Mouse (Mus musculus): ENCODE data around the gene Ccr9. TPM values are rescaled to one million over a fixed set of nuclear protein-coding genes. Genes with fewer than 3 reads are reported as not detected.

Gene Ccr9
- polyA plus RNA-seq, 1 experiment from 2014 or later, result 0.03 TPM

DNA sequence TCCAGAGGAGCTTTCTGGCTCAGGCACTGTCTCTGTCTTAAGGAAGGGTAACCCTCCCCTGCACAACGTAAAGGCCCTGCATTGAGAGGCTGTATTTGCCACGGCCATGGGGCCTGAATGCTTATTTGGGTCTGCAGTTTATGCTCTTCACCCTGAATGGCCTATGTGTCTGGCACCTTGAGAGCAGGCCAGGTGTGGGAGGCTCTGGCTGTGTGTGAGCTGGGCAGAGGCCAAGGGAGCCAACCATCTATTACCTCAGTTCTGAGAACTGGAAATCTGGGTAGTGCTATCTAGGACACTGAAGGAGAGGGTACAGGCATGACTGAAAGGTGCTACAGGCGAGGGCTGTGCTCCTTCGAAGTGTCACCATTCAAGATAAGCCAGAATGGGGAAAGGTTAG lies 136.6 kb downstream of the Ccr9 start:
- ATAC-seq (ENCODE audit: insufficient number of reproducible peaks, low FRiP score, low TSS enrichment, low read depth) (no peak), DNase-seq (ENCODE audit: low spot score) (no peak)
- Histone ChIP-seq H3K27ac (replicated peaks; ENCODE audit: low read depth, low read length) (no peak overlapping the region), H3K27me3 (ENCODE audit: control insufficient read depth, insufficient read depth, low read length) (no peaks in the 10 kb centered on the region), H3K4me3 (ENCODE audit: low read depth, low read length) (no peak overlapping the region), H3K9me3 (ENCODE audit: control insufficient read depth, low read length) (no peaks in the 10 kb centered on the region), H3K9ac (ENCODE audit: low read length) (no peak overlapping the region), H3K36me3 (ENCODE audit: control insufficient read depth, insufficient read depth, low read length) (peaks cover 3% of the 10 kb centered on the region; the same call in 1 of the 2 replicates), H3K4me2 (ENCODE audit: low read depth, severe bottlenecking) (no peak overlapping the region), H3K4me1 (ENCODE audit: control insufficient read depth, insufficient read depth, low read length) (no peaks in the 10 kb centered on the region)
- 81% methylated on average over 4 of the region's 4 CpGs for WGBS

DNA sequence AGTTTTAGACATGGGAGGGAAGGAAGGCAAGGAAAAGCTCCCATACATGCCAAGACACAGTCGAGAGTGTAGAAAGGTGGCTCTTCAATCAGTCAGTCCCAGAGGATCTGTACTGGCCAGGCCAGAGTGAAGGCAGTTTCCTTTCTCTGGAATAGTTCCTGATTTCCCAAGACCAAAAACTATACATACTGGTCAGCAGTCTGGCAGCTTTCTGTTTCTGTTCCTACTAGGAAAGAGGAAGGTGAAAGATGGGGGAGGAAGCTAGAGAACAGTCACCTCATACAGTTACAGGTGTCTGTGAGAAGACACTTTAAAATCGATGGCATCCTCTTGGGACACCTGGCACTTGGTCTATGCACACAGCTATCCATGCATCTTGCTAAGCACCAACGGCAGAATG lies 137.2 kb downstream of the Ccr9 start:
- H3K9ac ChIP-seq (ENCODE audit: low read length), result no peak overlapping the region
- no peaks in the 10 kb centered on the region for H3K9me3 ChIP-seq (ENCODE audit: control insufficient read depth, low read length)
- H3K4me1 ChIP-seq (ENCODE audit: control insufficient read depth, insufficient read depth, low read length), result no peaks in the 10 kb centered on the region
- H3K27me3 ChIP-seq (ENCODE audit: control insufficient read depth, insufficient read depth, low read length), result no peaks in the 10 kb centered on the region
- no peak overlapping the region for H3K4me3 ChIP-seq (ENCODE audit: low read depth, low read length)
- H3K4me2 ChIP-seq (ENCODE audit: low read depth, severe bottlenecking), result no peak overlapping the region
- DNase-seq (ENCODE audit: low spot score), result no peak
- WGBS, result 85% methylated on average over 3 of the region's 3 CpGs
- H3K27ac ChIP-seq (replicated peaks; ENCODE audit: low read depth, low read length), result no peak overlapping the region
- ATAC-seq (ENCODE audit: insufficient number of reproducible peaks, low FRiP score, low TSS enrichment, low read depth), result no peak
- peaks cover 3% of the 10 kb centered on the region; the same call in 1 of the 2 replicates for H3K36me3 ChIP-seq (ENCODE audit: control insufficient read depth, insufficient read depth, low read length)

DNA sequence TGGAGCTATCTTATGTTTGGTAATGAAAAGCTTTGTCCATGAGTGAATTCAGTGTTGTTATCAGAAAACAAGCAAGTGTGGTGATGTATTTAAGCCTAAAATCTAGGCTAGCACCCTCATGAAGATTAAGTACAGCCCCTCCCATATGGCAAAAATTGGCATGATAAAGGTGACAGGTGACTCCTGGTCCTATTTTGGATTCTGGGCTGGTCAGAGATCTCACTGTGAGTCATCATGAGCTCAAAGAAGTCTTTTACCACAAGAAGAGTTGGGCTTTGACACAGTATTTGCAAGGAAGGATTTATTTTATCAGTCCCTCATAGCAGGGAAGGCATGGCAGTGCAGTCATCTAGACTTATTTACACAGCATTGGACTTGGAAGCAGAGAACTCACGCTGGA lies 137.8 kb downstream of the Ccr9 start:
- Histone ChIP-seq H3K4me3 (ENCODE audit: low read depth, low read length) (no peak overlapping the region), H3K36me3 (ENCODE audit: control insufficient read depth, insufficient read depth, low read length) (no peaks in the 10 kb centered on the region), H3K9me3 (ENCODE audit: control insufficient read depth, low read length) (no peaks in the 10 kb centered on the region), H3K9ac (ENCODE audit: low read length) (no peak overlapping the region), H3K4me2 (ENCODE audit: low read depth, severe bottlenecking) (no peak overlapping the region), H3K27ac (replicated peaks; ENCODE audit: low read depth, low read length) (no peak overlapping the region), H3K27me3 (ENCODE audit: control insufficient read depth, insufficient read depth, low read length) (no peaks in the 10 kb centered on the region), H3K4me1 (ENCODE audit: control insufficient read depth, insufficient read depth, low read length) (no peaks in the 10 kb centered on the region)
- ATAC-seq (ENCODE audit: insufficient number of reproducible peaks, low FRiP score, low TSS enrichment, low read depth) (no peak), DNase-seq (ENCODE audit: low spot score) (no peak)
- 93% methylated on average over 1 of the region's 1 CpGs for WGBS

DNA sequence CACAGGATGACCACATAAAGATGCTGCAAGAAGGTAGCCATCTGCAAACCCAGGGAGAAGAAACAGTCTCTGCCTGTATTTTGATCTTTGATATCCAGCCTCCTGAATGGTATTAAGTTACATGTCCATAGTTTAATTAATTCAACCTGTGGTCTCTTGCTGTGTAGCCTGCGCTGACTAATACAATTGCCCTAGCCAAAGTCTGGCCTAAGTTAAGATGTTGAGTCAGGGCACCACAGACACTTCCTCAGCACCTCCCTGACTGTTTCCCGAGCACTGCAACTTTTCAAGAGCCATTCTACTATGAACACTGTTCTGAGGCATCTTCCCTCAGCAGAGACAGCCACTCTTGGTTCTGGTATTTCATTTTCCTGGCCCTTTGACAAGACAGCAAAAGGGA lies 140.4 kb downstream of the Ccr9 start:
- no peaks in the 10 kb centered on the region for H3K27me3 ChIP-seq (ENCODE audit: control insufficient read depth, insufficient read depth, low read length)
- ATAC-seq (ENCODE audit: insufficient number of reproducible peaks, low FRiP score, low TSS enrichment, low read depth), result no peak

DNA sequence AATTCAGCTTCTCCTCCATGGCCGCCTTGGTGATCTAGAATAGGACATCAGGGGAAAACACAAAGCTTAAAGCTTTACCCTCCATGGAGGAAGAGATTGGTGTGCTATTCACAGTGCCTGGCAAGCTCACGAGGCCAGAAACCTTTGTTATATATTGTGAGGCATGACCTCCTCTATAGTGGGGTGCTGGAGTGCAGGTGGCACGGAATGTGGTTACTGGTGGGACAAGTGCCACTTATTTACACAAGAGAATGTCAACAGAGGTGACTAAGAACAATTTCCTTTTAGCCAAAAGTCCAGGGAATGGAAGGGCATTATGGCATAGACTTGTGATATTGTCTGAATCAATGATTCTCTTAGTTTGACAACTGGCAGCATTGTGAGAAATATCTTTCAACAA lies 148.4 kb downstream of the Ccr9 start:
- peaks cover 15% of the 10 kb centered on the region for H3K36me3 ChIP-seq (ENCODE audit: control insufficient read depth, insufficient read depth, low read length)
- ATAC-seq (ENCODE audit: insufficient number of reproducible peaks, low FRiP score, low TSS enrichment, low read depth) (no peak), DNase-seq (ENCODE audit: low spot score) (no peak)
- no peaks in the 10 kb centered on the region for H3K9me3 ChIP-seq (ENCODE audit: control insufficient read depth, low read length)
- no peak overlapping the region for H3K4me2 ChIP-seq (ENCODE audit: low read depth, severe bottlenecking)
- H3K4me3 ChIP-seq (ENCODE audit: low read depth, low read length), result no peak overlapping the region
- no peak overlapping the region for H3K27ac ChIP-seq (replicated peaks; ENCODE audit: low read depth, low read length)
- no peaks in the 10 kb centered on the region for H3K27me3 ChIP-seq (ENCODE audit: control insufficient read depth, insufficient read depth, low read length)
- H3K9ac ChIP-seq (ENCODE audit: low read length), result no peak overlapping the region
- H3K4me1 ChIP-seq (ENCODE audit: control insufficient read depth, insufficient read depth, low read length), result no peaks in the 10 kb centered on the region
- WGBS, result 88% methylated on average over 3 of the region's 3 CpGs

More for the DNA sequence above, 140.4 kb downstream of the Ccr9 start:
- Histone ChIP-seq H3K9me3 (ENCODE audit: control insufficient read depth, low read length) (no peaks in the 10 kb centered on the region), H3K4me1 (ENCODE audit: control insufficient read depth, insufficient read depth, low read length) (no peaks in the 10 kb centered on the region), H3K4me3 (ENCODE audit: low read depth, low read length) (no peak overlapping the region), H3K36me3 (ENCODE audit: control insufficient read depth, insufficient read depth, low read length) (peaks cover 6% of the 10 kb centered on the region; the same call in 1 of the 2 replicates), H3K9ac (ENCODE audit: low read length) (no peak overlapping the region), H3K27ac (replicated peaks; ENCODE audit: low read depth, low read length) (no peak overlapping the region), H3K4me2 (ENCODE audit: low read depth, severe bottlenecking) (no peak overlapping the region)
- WGBS, result 44% methylated on average over 2 of the region's 2 CpGs
- DNase-seq (ENCODE audit: low spot score), result no peak

DNA sequence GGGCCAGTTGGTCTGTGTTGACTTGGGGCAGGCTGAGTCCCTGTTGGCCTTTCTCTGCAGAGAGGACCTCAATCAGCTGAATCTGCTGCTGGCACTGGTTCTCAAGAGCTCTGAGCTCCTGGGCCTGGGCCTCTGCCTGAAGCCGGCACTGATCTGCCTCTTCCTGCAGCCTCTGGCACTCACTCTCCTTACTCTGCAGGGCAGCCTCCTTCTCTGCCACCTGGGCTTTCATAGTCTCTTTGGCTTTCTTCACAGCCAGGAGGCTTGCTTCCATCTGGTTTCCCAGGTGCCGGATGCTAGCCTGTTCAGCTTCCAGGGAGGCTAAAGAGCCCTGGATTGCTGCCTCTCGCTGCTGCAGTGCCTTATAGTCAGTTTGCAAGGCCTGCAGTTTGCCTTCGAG lies 150.7 kb downstream of the Ccr9 start:
- no peaks in the 10 kb centered on the region for H3K9me3 ChIP-seq (ENCODE audit: control insufficient read depth, low read length)
- no peak overlapping the region for H3K4me3 ChIP-seq (ENCODE audit: low read depth, low read length)
- DNase-seq (ENCODE audit: low spot score) (no peak), ATAC-seq (ENCODE audit: insufficient number of reproducible peaks, low FRiP score, low TSS enrichment, low read depth) (no peak)
- no peak overlapping the region for H3K4me2 ChIP-seq (ENCODE audit: low read depth, severe bottlenecking)
- H3K9ac ChIP-seq (ENCODE audit: low read length), result no peak overlapping the region
- WGBS, result 88% methylated on average over 4 of the region's 4 CpGs
- H3K27me3 ChIP-seq (ENCODE audit: control insufficient read depth, insufficient read depth, low read length), result no peaks in the 10 kb centered on the region
- H3K36me3 ChIP-seq (ENCODE audit: control insufficient read depth, insufficient read depth, low read length), result peaks cover 9% of the 10 kb centered on the region
- no peak overlapping the region for H3K27ac ChIP-seq (replicated peaks; ENCODE audit: low read depth, low read length)
- no peaks in the 10 kb centered on the region for H3K4me1 ChIP-seq (ENCODE audit: control insufficient read depth, insufficient read depth, low read length)

Other genes with a start within 250 kb of the Ccr9 start
- gene Limd1, start 199.7 kb upstream of the Ccr9 start, polyA plus RNA-seq (2014; fragmentation: Nextera tagmentation; extraction: Ambion mirVana), result 51.1 and 54.0 TPM in 2 replicates
- gene Sacm1l, start 148.7 kb upstream of the Ccr9 start, polyA plus RNA-seq (2014; fragmentation: Nextera tagmentation; extraction: Ambion mirVana), result 48.9 and 51.1 TPM in 2 replicates
- 0.11 and 0.27 TPM in 2 replicates for gene Slc6a20b, start 45.9 kb upstream of the Ccr9 start, polyA plus RNA-seq (2014; fragmentation: Nextera tagmentation; extraction: Ambion mirVana)
- gene Slc6a20a, start 446 bp downstream of the Ccr9 start, polyA plus RNA-seq (2014; fragmentation: Nextera tagmentation; extraction: Ambion mirVana), result not detected in 2 replicates
- gene Lztfl1, start 39.3 kb downstream of the Ccr9 start, polyA plus RNA-seq (2014; fragmentation: Nextera tagmentation; extraction: Ambion mirVana), result 43.4 and 47.0 TPM in 2 replicates
- 0.23 and 0.33 TPM in 2 replicates for gene Cxcr6, start 128.0 kb downstream of the Ccr9 start, polyA plus RNA-seq (2014; fragmentation: Nextera tagmentation; extraction: Ambion mirVana)
- gene Fyco1, start 173.5 kb downstream of the Ccr9 start, polyA plus RNA-seq (2014; fragmentation: Nextera tagmentation; extraction: Ambion mirVana), result 7.3 and 12.1 TPM in 2 replicates
- 0.04 TPM in 1 of 2 replicates, not detected in the other for gene Xcr1, start 183.6 kb downstream of the Ccr9 start, polyA plus RNA-seq (2014; fragmentation: Nextera tagmentation; extraction: Ambion mirVana)

All from limb, embryonic 11.5 days (tissue).